Mouse (Mus musculus) embryonic fibroblast, embryonic 13.5 days (primary cell): ENCODE measurements at regions not wholly inside any gene's neighbourhood (a gene's known extent, or its start where the extent isn't known, plus 50 kb on each side); places are given as distances from the start of the nearest gene placed in this dataset.

Source experiments
- H3K27ac ChIP-seq: 2 replicates; pipeline ENCODE4 v1.5.1; 2012; ENCODE audit warnings: low read length, control low read depth, inconsistent platforms; ENCODE audit not compliant: insufficient read depth
- H3K4me1 ChIP-seq: 2 replicates; pipeline ENCODE4 v1.6.1; 2011; ENCODE audit warnings: low read length; ENCODE audit not compliant: control insufficient read depth, insufficient read depth
- H3K4me3 ChIP-seq: 2 replicates; pipeline ENCODE4 v1.5.1; 2011; ENCODE audit warnings: mild to moderate bottlenecking, control low read depth, low read length; ENCODE audit not compliant: insufficient read depth
- CTCF ChIP-seq: IDR thresholded peaks from 2 replicates; pipeline ENCODE4 v1.5.1; 2011; ENCODE audit warnings: mild to moderate bottlenecking, control low read depth, low read length, moderate library complexity, borderline replicate concordance; ENCODE audit not compliant: insufficient read depth
- POLR2A ChIP-seq: IDR thresholded peaks from 2 replicates; pipeline ENCODE4 v1.6.1; 2011; ENCODE audit warnings: low read depth, mild to moderate bottlenecking, control low read depth, low read length, moderate library complexity

- no peaks in the 10 kb centered on the region for H3K4me1 ChIP-seq
- H3K4me3 ChIP-seq, result peak overlapping the region; percentile 12; the same call in 1 of the 2 replicates
- peak; percentile 36; the same call in 1 of the 2 replicates for TF ChIP-seq CTCF
- no peak for TF ChIP-seq POLR2A
- no peak overlapping the region for H3K27ac ChIP-seq
Observed at GRCm38 (mm10) chr3:121104571-121105407, 66.7 kb downstream of the Rwdd3 start.

- Histone ChIP-seq H3K4me3 (no peak overlapping the region), H3K4me1 (no peaks in the 10 kb centered on the region), H3K27ac (no peak overlapping the region)
- TF ChIP-seq CTCF, result no peak
- TF ChIP-seq POLR2A, result no peak
Observed at GRCm38 (mm10) chr3:121102871-121103270, 68.6 kb downstream of the Rwdd3 start.

- Histone ChIP-seq H3K4me3 (no peak overlapping the region), H3K4me1 (no peaks in the 10 kb centered on the region), H3K27ac (no peak overlapping the region)
- TF ChIP-seq POLR2A, result no peak
Observed at GRCm38 (mm10) chr3:121102120-121102519, 69.4 kb downstream of the Rwdd3 start.

GRCm38 (mm10) chr3:121100211-121100860, 71.2 kb downstream of the Rwdd3 start:
- Histone ChIP-seq H3K4me1 (no peaks in the 10 kb centered on the region), H3K4me3 (no peak overlapping the region), H3K27ac (no peak overlapping the region)
- TF ChIP-seq CTCF (no peak), POLR2A (no peak)

GRCm38 (mm10) chr3:121093509-121093908, 78.0 kb downstream of the Rwdd3 start:
- no peak for TF ChIP-seq POLR2A
- TF ChIP-seq CTCF, result no peak
- Histone ChIP-seq H3K4me3 (no peak overlapping the region), H3K4me1 (no peaks in the 10 kb centered on the region), H3K27ac (no peak overlapping the region)

GRCm38 (mm10) chr3:121088724-121089123, 82.8 kb downstream of the Rwdd3 start:
- TF ChIP-seq CTCF (no peak), POLR2A (no peak)
- no peaks in the 10 kb centered on the region for H3K4me1 ChIP-seq
- H3K4me3 ChIP-seq, result no peak overlapping the region

GRCm38 (mm10) chr3:121068676-121069075, 102.8 kb downstream of the Rwdd3 start:
- Histone ChIP-seq H3K4me3 (no peak overlapping the region), H3K27ac (no peak overlapping the region), H3K4me1 (no peaks in the 10 kb centered on the region)
- TF ChIP-seq CTCF (no peak), POLR2A (no peak)

More at GRCm38 (mm10) chr3:121088724-121089123, 82.8 kb downstream of the Rwdd3 start:
- no peak overlapping the region for H3K27ac ChIP-seq

- Histone ChIP-seq H3K4me1 (no peaks in the 10 kb centered on the region), H3K27ac (no peak overlapping the region), H3K4me3 (no peak overlapping the region)
- TF ChIP-seq CTCF (no peak), POLR2A (no peak)
Observed at GRCm38 (mm10) chr3:121035904-121036549, 135.5 kb downstream of the Rwdd3 start.

GRCm38 (mm10) chr3:121025546-121026157, 145.8 kb downstream of the Rwdd3 start:
- no peaks in the 10 kb centered on the region for H3K4me1 ChIP-seq
- no peak overlapping the region for H3K27ac ChIP-seq
- TF ChIP-seq CTCF (no peak), POLR2A (no peak)
- no peak overlapping the region for H3K4me3 ChIP-seq
